Mouse (Mus musculus) frontal cortex, postnatal 25 days (tissue): ENCODE measurements around the gene Rnaseh1.

Source experiments
- DNase-seq, 2 experiments: peaks; one replicate each; pipeline ENCODE4 v3.0.0; 2022; ENCODE audit warnings: low spot score in 2 of 2

The Rnaseh1 gene

GRCm38 (mm10) chr12:28649141-28650110 lies at the start of gene Rnaseh1:
Gene Rnaseh1 (plus strand): TSS chr12:28649602.
- peak; percentile 77 to 87 for DNase-seq

- no peak for DNase-seq
These were observed 47.1 kb upstream of the Rnaseh1 start for GRCm38 (mm10) chr12:28602259-28602658.

GRCm38 (mm10) chr12:28603494-28603893 lies 45.9 kb upstream of the Rnaseh1 start:
- DNase-seq: no peak

GRCm38 (mm10) chr12:28607546-28608305 lies 41.7 kb upstream of the Rnaseh1 start:
- no peak for DNase-seq

- no peak for DNase-seq
These were observed 37.0 kb upstream of the Rnaseh1 start for GRCm38 (mm10) chr12:28612391-28612790.

- no peak for DNase-seq
These were observed 35.0 kb upstream of the Rnaseh1 start for GRCm38 (mm10) chr12:28614401-28614800.

GRCm38 (mm10) chr12:28617297-28617696 lies 32.1 kb upstream of the Rnaseh1 start:
- no peak for DNase-seq

- DNase-seq: no peak
These were observed 27.8 kb upstream of the Rnaseh1 start for GRCm38 (mm10) chr12:28621451-28622166.

GRCm38 (mm10) chr12:28622167-28622532 lies 27.3 kb upstream of the Rnaseh1 start:
- no peak for DNase-seq

GRCm38 (mm10) chr12:28622641-28623040 lies 26.8 kb upstream of the Rnaseh1 start:
- no peak for DNase-seq

- DNase-seq: no peak
These were observed 26.2 kb upstream of the Rnaseh1 start, which contains the start of gene Colec11 for GRCm38 (mm10) chr12:28623195-28623594. Gene Colec11 (minus strand): TSS chr12:28623377.

- no peak for DNase-seq
These were observed 25.2 kb upstream of the Rnaseh1 start for GRCm38 (mm10) chr12:28624251-28624650.

- no peak for DNase-seq
These were observed 24.0 kb upstream of the Rnaseh1 start for GRCm38 (mm10) chr12:28625407-28625806.

GRCm38 (mm10) chr12:28627092-28627491 lies 22.3 kb upstream of the Rnaseh1 start:
- no peak for DNase-seq

GRCm38 (mm10) chr12:28628436-28628835 lies 21.0 kb upstream of the Rnaseh1 start:
- no peak for DNase-seq

GRCm38 (mm10) chr12:28635058-28635534 lies 14.3 kb upstream of the Rnaseh1 start:
- no peak for DNase-seq

GRCm38 (mm10) chr12:28635535-28636476 lies 13.6 kb upstream of the Rnaseh1 start, which contains the start of gene Rps7:
Gene Rps7 (minus strand): TSS chr12:28635953.
- DNase-seq: peak; percentile 89 to 91

- DNase-seq: no peak
These were observed 12.9 kb upstream of the Rnaseh1 start for GRCm38 (mm10) chr12:28636543-28636942.

GRCm38 (mm10) chr12:28638778-28639177 lies 10.6 kb upstream of the Rnaseh1 start:
- no peak for DNase-seq

- DNase-seq: no peak
These were observed 13.2 kb downstream of the Rnaseh1 start for GRCm38 (mm10) chr12:28662628-28663027.

- DNase-seq: no peak
These were observed 17.3 kb downstream of the Rnaseh1 start for GRCm38 (mm10) chr12:28666734-28667133.
